In the genomic region with DNA sequence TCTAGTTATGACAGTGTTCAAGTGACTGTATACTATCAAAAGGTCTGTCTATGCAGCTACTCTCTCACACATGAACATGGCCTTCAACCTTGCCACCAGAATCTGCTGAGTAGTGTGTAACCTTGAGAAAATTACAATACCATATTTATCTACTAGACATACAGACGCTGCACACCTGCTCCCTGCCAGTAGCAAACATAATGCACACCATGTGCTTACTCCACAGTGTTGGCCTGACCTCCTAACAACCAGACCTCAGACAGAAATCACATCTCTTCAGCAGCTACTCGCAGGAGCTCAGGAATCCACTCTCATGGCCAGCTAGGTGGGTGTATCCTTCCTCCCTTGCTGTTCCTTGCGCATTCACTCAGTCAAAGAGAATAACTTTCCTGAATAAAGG, we compare ENCODE assay signal across 24 mouse cellular contexts. TPM values are rescaled to one million over a fixed set of nuclear protein-coding genes. Genes with fewer than 3 reads are reported as not detected.
DNase-seq lines count a peak whose midpoint lies in the region; ATAC-seq and TF ChIP-seq lines count a peak whose summit lies in the region.
"Had no signal": no experiment of that assay in that cellular context is flagged by ENCODE, and none has a peak within 500 bp of the region (broad histone marks: within the 10 kb centered on the region; RNA-seq: fewer than 3 reads in every experiment).

No protein-coding gene starts in this region.

- WGBS in kidney, adult 2 months: 37% methylated on average over 3 of the region's 3 CpGs
- whole genome bisulfite sequencing in stomach, embryonic 15.5 days: 60% methylated on average over 3 of the region's 3 CpGs
- 47% methylated on average over 3 of the region's 3 CpGs for WGBS in stomach, postnatal 0 days
- WGBS in intestine, embryonic 16.5 days: 54% methylated on average over 3 of the region's 3 CpGs

- H3K36me3 ChIP-seq in kidney, adult 2 months (ENCODE audit: control insufficient read depth, insufficient read depth, low read length): no peaks in the 10 kb centered on the region; the same call in 1 of the 2 replicates
- H3K36me3 ChIP-seq in stomach, embryonic 15.5 days: no peaks in the 10 kb centered on the region
- H3K36me3 ChIP-seq in stomach, postnatal 0 days (ENCODE audit: control insufficient read depth, insufficient read depth, low read length): no peaks in the 10 kb centered on the region
- H3K36me3 ChIP-seq in intestine, embryonic 16.5 days (ENCODE audit: control insufficient read depth, insufficient read depth, low read length): no peaks in the 10 kb centered on the region; the same call in 1 of the 2 replicates
- H3K36me3 ChIP-seq in myocyte (ENCODE audit: control insufficient read depth, insufficient read depth): peaks cover 7% of the 10 kb centered on the region
- H3K36me3 ChIP-seq: embryonic facial prominence, embryonic 15.5 days; forebrain, embryonic 15.5 days had no signal

- H3ac ChIP-seq in myocyte (ENCODE audit: control insufficient read depth, insufficient read length): no peak overlapping the region

- H3K27me3 ChIP-seq in kidney, adult 2 months (replicated peaks; ENCODE audit: control insufficient read depth, insufficient read depth, low read length): no peaks in the 10 kb centered on the region
- no peaks in the 10 kb centered on the region for H3K27me3 ChIP-seq in stomach, embryonic 15.5 days (replicated peaks)
- no peaks in the 10 kb centered on the region for H3K27me3 ChIP-seq in stomach, postnatal 0 days (ENCODE audit: control insufficient read depth, insufficient read depth, low read length)
- no peaks in the 10 kb centered on the region for H3K27me3 ChIP-seq in intestine, embryonic 16.5 days (replicated peaks; ENCODE audit: control insufficient read depth, insufficient read depth, low read length)
- H3K27me3 ChIP-seq in myocyte (ENCODE audit: control insufficient read depth, insufficient read depth, insufficient read length): no peaks in the 10 kb centered on the region
- H3K27me3 ChIP-seq: embryonic facial prominence, embryonic 15.5 days; forebrain, embryonic 15.5 days; heart, embryonic 12.5 days; liver, embryonic 13.5 days had no signal

- H3K9ac ChIP-seq in stomach, embryonic 15.5 days: no peak overlapping the region
- H3K9ac ChIP-seq in stomach, postnatal 0 days (ENCODE audit: low read length): no peak overlapping the region
- H3K9ac ChIP-seq in intestine, embryonic 16.5 days (ENCODE audit: low read depth, low read length): no peak overlapping the region
- H3K9ac ChIP-seq: embryonic facial prominence, embryonic 15.5 days; forebrain, embryonic 15.5 days; heart, embryonic 12.5 days; liver, embryonic 13.5 days; lung, embryonic 14.5 days had no signal

- no peak overlapping the region for H3K4me3 ChIP-seq in kidney, adult 2 months (ENCODE audit: insufficient read depth, low read depth, low read length)
- H3K4me3 ChIP-seq in stomach, embryonic 15.5 days (replicated peaks): no peak overlapping the region
- no peak overlapping the region for H3K4me3 ChIP-seq in stomach, postnatal 0 days (ENCODE audit: low read depth, low read length)
- no peak overlapping the region for H3K4me3 ChIP-seq in intestine, embryonic 16.5 days (ENCODE audit: low read length)
- H3K4me3 ChIP-seq in myocyte: no peak overlapping the region
- H3K4me3 ChIP-seq: embryonic facial prominence, embryonic 15.5 days; forebrain, embryonic 15.5 days; heart, embryonic 12.5 days; liver, embryonic 13.5 days had no signal

- no peak for TF ChIP-seq POLR2A in kidney, adult 2 months (IDR thresholded peaks at IDR 0.05; ENCODE audit: low read depth, low read length)
- no peak for TF ChIP-seq POLR2A in myocyte (IDR thresholded peaks at IDR 0.05; ENCODE audit: insufficient read length, low read depth)

- H3K9me3 ChIP-seq in stomach, embryonic 15.5 days: no peaks in the 10 kb centered on the region
- H3K9me3 ChIP-seq in stomach, postnatal 0 days (ENCODE audit: control insufficient read depth, low read length): no peaks in the 10 kb centered on the region
- no peaks in the 10 kb centered on the region for H3K9me3 ChIP-seq in intestine, embryonic 16.5 days (ENCODE audit: control insufficient read depth, low read length)
- H3K9me3 ChIP-seq: embryonic facial prominence, embryonic 15.5 days; forebrain, embryonic 15.5 days; heart, embryonic 12.5 days; liver, embryonic 13.5 days had no signal

- TF ChIP-seq CTCF in kidney, adult 2 months (conservative IDR thresholded peaks at IDR 0.05; ENCODE audit: insufficient read depth, insufficient read length, low read depth, low read length): no peak
- no peak for TF ChIP-seq CTCF in stomach, postnatal 0 days (IDR thresholded peaks at IDR 0.05; ENCODE audit: low read depth)

- peak overlapping the region; percentile 5; the same call in 1 of the 2 replicates for H3K27ac ChIP-seq in kidney, adult 2 months (ENCODE audit: insufficient read depth, low read depth, low read length)
- H3K27ac ChIP-seq in stomach, embryonic 15.5 days: no peak overlapping the region
- no peak overlapping the region; the same call in 1 of the 2 replicates for H3K27ac ChIP-seq in stomach, postnatal 0 days (replicated peaks)
- H3K27ac ChIP-seq in intestine, embryonic 16.5 days (ENCODE audit: low read length): peak overlapping the region; percentile 33; the same call in 1 of the 2 replicates
- H3K27ac ChIP-seq: embryonic facial prominence, embryonic 15.5 days; forebrain, embryonic 15.5 days; liver, embryonic 13.5 days had no signal

- no peak for TF ChIP-seq EP300 in stomach, postnatal 0 days (optimal IDR thresholded peaks at IDR 0.05)

- H3K4me1 ChIP-seq in kidney, adult 2 months (ENCODE audit: control insufficient read depth, insufficient read depth, low read length): peaks cover 24% of the 10 kb centered on the region
- peaks cover 11% of the 10 kb centered on the region; the same call in 1 of the 2 replicates for H3K4me1 ChIP-seq in stomach, embryonic 15.5 days
- H3K4me1 ChIP-seq in stomach, postnatal 0 days (replicated peaks; ENCODE audit: control insufficient read depth, insufficient read depth): peaks cover 2% of the 10 kb centered on the region; the same call in 1 of the 2 replicates
- H3K4me1 ChIP-seq in intestine, embryonic 16.5 days (ENCODE audit: control insufficient read depth, insufficient read depth, low read length): peaks cover 11% of the 10 kb centered on the region

- ATAC-seq in stomach, embryonic 15.5 days (ENCODE audit: insufficient read depth, low FRiP score, low read depth): 0 out of 2 replicates have a peak, but pooled peaks have one; percentile 39
- no peak for ATAC-seq in stomach, postnatal 0 days (ENCODE audit: low FRiP score, low TSS enrichment)
- peak; percentile 53; the same call in 1 of the 2 replicates for ATAC-seq in intestine, embryonic 16.5 days
- ATAC-seq: forebrain, embryonic 15.5 days had no signal

- no peak for DNase-seq in kidney, adult 2 months
- DNase-seq in kidney, postnatal 14 days: no peak
- DNase-seq in stomach, postnatal 0 days (ENCODE audit: low spot score): no peak
- no peak for DNase-seq in ovary, postnatal 10 days (ENCODE audit: low spot score)
- no peak for DNase-seq in thymus, postnatal 10 days (ENCODE audit: low spot score in 2 of 2)
- DNase-seq: cerebellum, adult 8-10 months; gastrocnemius, postnatal 10 days; heart, adult 11 months; heart, postnatal 14 days; kidney, adult 9 months; kidney, postnatal 36 days; liver, embryonic 13.5 days; lung, embryonic 14.5 days; lung, postnatal 36 days; retina, postnatal 1 day; right cerebral cortex, postnatal 25 days; spleen, adult 18-20 months; thymus, postnatal 25 days had no signal

- H3K79me2 ChIP-seq in myocyte (ENCODE audit: control insufficient read depth, insufficient read depth): peaks cover 94% of the 10 kb centered on the region

- no peak overlapping the region for H3K4me2 ChIP-seq in stomach, embryonic 15.5 days
- H3K4me2 ChIP-seq in stomach, postnatal 0 days (replicated peaks; ENCODE audit: low read depth): no peak overlapping the region
- no peak overlapping the region for H3K4me2 ChIP-seq in intestine, embryonic 16.5 days (ENCODE audit: low read depth, low read length)
- H3K4me2 ChIP-seq in myocyte (ENCODE audit: low read depth): peak overlapping the region; percentile 18
- H3K4me2 ChIP-seq: embryonic facial prominence, embryonic 15.5 days; forebrain, embryonic 15.5 days; heart, embryonic 12.5 days; liver, embryonic 13.5 days; lung, embryonic 14.5 days had no signal

TF ChIP-seq in myocyte, 11 proteins besides CTCF, POLR2A, EP300 and RAD21:
- TF ChIP-seq MYOD1 (IDR thresholded peaks at IDR 0.05; ENCODE audit: control insufficient read depth in 1 of 3, insufficient read length in 2 of 3, low read depth in 2 of 3): peak in 1 of 3 experiments; percentile 49
- TF ChIP-seq E2F4 (IDR thresholded peaks at IDR 0.05; ENCODE audit: insufficient read depth): no peak

RNA-seq across cellular contexts. Expression of a gene that starts 21.9 kb away (rescaled TPM):
- polyA plus RNA-seq in kidney, adult 2 months (2012; rRNA removed): 39.6 and 46.0 TPM in 2 replicates
- polyA plus RNA-seq in stomach, embryonic 15.5 days (2015; fragmentation: Nextera tagmentation; extraction: Ambion mirVana): 23.6 and 26.5 TPM in 2 replicates
- 12.1 and 12.7 TPM in 2 replicates for polyA plus RNA-seq in stomach, postnatal 0 days (2015; fragmentation: Nextera tagmentation; extraction: Ambion mirVana)
- 11.9 and 19.6 TPM in 2 replicates for polyA plus RNA-seq in intestine, embryonic 16.5 days (2015; fragmentation: Nextera tagmentation; extraction: Ambion mirVana)
- 8.4 TPM for polyA plus RNA-seq in myocyte (2012; fragmentation: generic; extraction: Trizol)

Comparison
In these comparisons a context has a peak if more than half of its experiments do, and no peak if none do; other contexts are left out.
1. H3K27ac ChIP-seq: peak in kidney, adult 2 months (single experiment) and intestine, embryonic 16.5 days (single experiment); none in stomach, embryonic 15.5 days (single experiment) and stomach, postnatal 0 days (single experiment).